Mouse (Mus musculus) bone marrow macrophage, adult 2 months (primary cell): ENCODE measurements around the gene Hoxc12.

Source experiments
- CTCF ChIP-seq: IDR thresholded peaks from 2 replicates; pipeline ENCODE4 v1.5.1; 2012; ENCODE audit warnings: low read depth, mild to moderate bottlenecking, low read length, moderate library complexity
- POLR2A ChIP-seq: IDR thresholded peaks from 2 replicates; pipeline ENCODE4 v1.6.1; 2012; ENCODE audit warnings: mild to moderate bottlenecking, low read depth, low read length, borderline replicate concordance

- TF ChIP-seq POLR2A: no peak
- TF ChIP-seq CTCF: no peak
Measured at GRCm38 (mm10) chr15:102955007-102955382, 18.4 kb downstream of the Hoxc12 start.
